Mouse (Mus musculus): Measurements from ENCODE around the gene Lmntd2. TPM values are rescaled to one million over a fixed set of nuclear protein-coding genes. Genes with fewer than 3 reads are reported as not detected.
A peak's percentile ranks its signal among the peaks of the same experiment; 100 is the strongest.

Lmntd2 gene
- polyA plus RNA-seq, 1 experiment: 5.7 TPM

GRCm38 (mm10) chr7:141221249-141222125, 7.6 kb upstream of the Lmntd2 start:
- Histone ChIP-seq H3K4me1 (ENCODE audit: control insufficient read depth, insufficient read depth, low read length) (peaks cover 9% of the 10 kb centered on the region), H3K27me3 (replicated peaks; ENCODE audit: control insufficient read depth, insufficient read depth, low read length) (no peaks in the 10 kb centered on the region), H3K36me3 (ENCODE audit: control insufficient read depth, insufficient read depth, low read length) (no peaks in the 10 kb centered on the region), H3K4me3 (ENCODE audit: insufficient read depth, low read depth, low read length) (peak overlapping the region; percentile 16), H3K27ac (ENCODE audit: insufficient read depth, low read depth, low read length) (0 out of 2 replicates have a peak overlapping the region, but pooled peaks have one; percentile 12)
- TF ChIP-seq CTCF (conservative IDR thresholded peaks at IDR 0.05; ENCODE audit: insufficient read depth, insufficient read length, low read depth, low read length) (no peak), POLR2A (IDR thresholded peaks at IDR 0.05; ENCODE audit: low read depth, low read length) (no peak)
- 15% methylated on average over 44 of the region's 44 CpGs for WGBS
- DNase-seq: peak; percentile 99

GRCm38 (mm10) chr7:141220377-141220776, 6.5 kb upstream of the Lmntd2 start:
- TF ChIP-seq POLR2A (IDR thresholded peaks at IDR 0.05; ENCODE audit: low read depth, low read length) (no peak), CTCF (conservative IDR thresholded peaks at IDR 0.05; ENCODE audit: insufficient read depth, insufficient read length, low read depth, low read length) (no peak)
- Histone ChIP-seq H3K36me3 (ENCODE audit: control insufficient read depth, insufficient read depth, low read length) (no peaks in the 10 kb centered on the region), H3K4me3 (ENCODE audit: insufficient read depth, low read depth, low read length) (no peak overlapping the region), H3K27ac (ENCODE audit: insufficient read depth, low read depth, low read length) (no peak overlapping the region), H3K4me1 (ENCODE audit: control insufficient read depth, insufficient read depth, low read length) (peaks cover 9% of the 10 kb centered on the region), H3K27me3 (replicated peaks; ENCODE audit: control insufficient read depth, insufficient read depth, low read length) (no peaks in the 10 kb centered on the region)
- DNase-seq: no peak
- WGBS: 68% methylated on average over 1 of the region's 1 CpGs

GRCm38 (mm10) chr7:141219558-141220099, 5.7 kb upstream of the Lmntd2 start:
- TF ChIP-seq CTCF (conservative IDR thresholded peaks at IDR 0.05; ENCODE audit: insufficient read depth, insufficient read length, low read depth, low read length) (no peak), POLR2A (IDR thresholded peaks at IDR 0.05; ENCODE audit: low read depth, low read length) (no peak)
- Histone ChIP-seq H3K4me3 (ENCODE audit: insufficient read depth, low read depth, low read length) (no peak overlapping the region), H3K36me3 (ENCODE audit: control insufficient read depth, insufficient read depth, low read length) (no peaks in the 10 kb centered on the region), H3K27me3 (replicated peaks; ENCODE audit: control insufficient read depth, insufficient read depth, low read length) (no peaks in the 10 kb centered on the region), H3K27ac (ENCODE audit: insufficient read depth, low read depth, low read length) (no peak overlapping the region), H3K4me1 (ENCODE audit: control insufficient read depth, insufficient read depth, low read length) (peaks cover 9% of the 10 kb centered on the region)
- DNase-seq: no peak
- WGBS: 77% methylated on average over 1 of the region's 1 CpGs

GRCm38 (mm10) chr7:141218557-141219133, 4.8 kb upstream of the Lmntd2 start:
- H3K36me3 ChIP-seq (ENCODE audit: control insufficient read depth, insufficient read depth, low read length): no peaks in the 10 kb centered on the region
- WGBS: 69% methylated on average over 5 of the region's 5 CpGs
- peaks cover 9% of the 10 kb centered on the region for H3K4me1 ChIP-seq (ENCODE audit: control insufficient read depth, insufficient read depth, low read length)
- no peaks in the 10 kb centered on the region for H3K27me3 ChIP-seq (replicated peaks; ENCODE audit: control insufficient read depth, insufficient read depth, low read length)
- no peak for DNase-seq
- H3K4me3 ChIP-seq (ENCODE audit: insufficient read depth, low read depth, low read length): no peak overlapping the region
- no peak for TF ChIP-seq POLR2A (IDR thresholded peaks at IDR 0.05; ENCODE audit: low read depth, low read length)
- no peak overlapping the region for H3K27ac ChIP-seq (ENCODE audit: insufficient read depth, low read depth, low read length)

GRCm38 (mm10) chr7:141218141-141218540, 4.3 kb upstream of the Lmntd2 start:
- no peak overlapping the region for H3K4me3 ChIP-seq (ENCODE audit: insufficient read depth, low read depth, low read length)
- no peak overlapping the region for H3K27ac ChIP-seq (ENCODE audit: insufficient read depth, low read depth, low read length)
- no peak for TF ChIP-seq CTCF (conservative IDR thresholded peaks at IDR 0.05; ENCODE audit: insufficient read depth, insufficient read length, low read depth, low read length)
- TF ChIP-seq POLR2A (IDR thresholded peaks at IDR 0.05; ENCODE audit: low read depth, low read length): no peak
- no peaks in the 10 kb centered on the region for H3K27me3 ChIP-seq (replicated peaks; ENCODE audit: control insufficient read depth, insufficient read depth, low read length)
- no peak for DNase-seq
- H3K36me3 ChIP-seq (ENCODE audit: control insufficient read depth, insufficient read depth, low read length): no peaks in the 10 kb centered on the region
- peaks cover 9% of the 10 kb centered on the region for H3K4me1 ChIP-seq (ENCODE audit: control insufficient read depth, insufficient read depth, low read length)
- 63% methylated on average over 3 of the region's 3 CpGs for whole genome bisulfite sequencing

GRCm38 (mm10) chr7:141217343-141218013, 3.6 kb upstream of the Lmntd2 start:
- Histone ChIP-seq H3K27ac (ENCODE audit: insufficient read depth, low read depth, low read length) (peak overlapping the region; percentile 69; the same call in 1 of the 2 replicates), H3K36me3 (ENCODE audit: control insufficient read depth, insufficient read depth, low read length) (no peaks in the 10 kb centered on the region), H3K27me3 (replicated peaks; ENCODE audit: control insufficient read depth, insufficient read depth, low read length) (no peaks in the 10 kb centered on the region), H3K4me3 (ENCODE audit: insufficient read depth, low read depth, low read length) (peak overlapping the region; percentile 27), H3K4me1 (ENCODE audit: control insufficient read depth, insufficient read depth, low read length) (peaks cover 5% of the 10 kb centered on the region)
- 70% methylated on average over 17 of the region's 17 CpGs for WGBS
- no peak for DNase-seq
- TF ChIP-seq POLR2A (IDR thresholded peaks at IDR 0.05; ENCODE audit: low read depth, low read length) (no peak), CTCF (conservative IDR thresholded peaks at IDR 0.05; ENCODE audit: insufficient read depth, insufficient read length, low read depth, low read length) (no peak)

Data from kidney, adult 2 months (tissue).